Mouse (Mus musculus) hindbrain, postnatal 0 days (tissue): ENCODE measurements around the gene Rfx4. TPM values are rescaled to one million over a fixed set of nuclear protein-coding genes. Genes with fewer than 3 reads are reported as not detected.

Source experiments
- ATAC-seq: fragments of 200-750 bp; cut with Nextera tagmentation; 2 replicates; pipeline ENCODE4 v1.8.0; 2017; ENCODE audit warnings: mild to moderate bottlenecking, moderate TSS enrichment, moderate library complexity
- DNase-seq: peaks from one replicate; pipeline ENCODE4 v3.0.0-alpha.2; 2015; ENCODE audit warnings: low spot score
- H3K27ac ChIP-seq: fragments of 300-500 bp; sonication (generic); 2 replicates; pipeline ENCODE4 v1.5.1; 2014; ENCODE audit warnings: mild to moderate bottlenecking
- H3K27me3 ChIP-seq: fragments of 300-500 bp; sonication (generic); 2 replicates; pipeline ENCODE4 v1.6.1; 2014; ENCODE audit warnings: low read length, mixed read lengths; ENCODE audit not compliant: insufficient read depth
- H3K36me3 ChIP-seq: fragments of 300-500 bp; sonication (generic); 2 replicates; pipeline ENCODE4 v1.6.1; 2014; ENCODE audit warnings: low read length, mixed read lengths; ENCODE audit not compliant: insufficient read depth
- H3K4me1 ChIP-seq: fragments of 300-500 bp; sonication (generic); 2 replicates; pipeline ENCODE4 v1.6.1; 2014; ENCODE audit warnings: antibody characterized with exemption, low read length, mixed read lengths; ENCODE audit not compliant: insufficient read depth
- H3K4me2 ChIP-seq: fragments of 300-500 bp; sonication (generic); 2 replicates; pipeline ENCODE4 v1.6.1; 2014; ENCODE audit warnings: low read depth, mild to moderate bottlenecking, low read length, moderate library complexity, mixed read lengths
- H3K4me3 ChIP-seq: fragments of 300-500 bp; sonication (generic); 2 replicates; pipeline ENCODE4 v1.5.1; 2014; ENCODE audit warnings: low read length
- H3K9ac ChIP-seq: fragments of 300-500 bp; sonication (generic); replicated peaks from 2 replicates; pipeline ENCODE4 v1.6.1; 2014; ENCODE audit warnings: mild to moderate bottlenecking, low read length, moderate library complexity, mixed read lengths
- H3K9me3 ChIP-seq: fragments of 300-500 bp; sonication (generic); 2 replicates; pipeline ENCODE4 v1.6.1; 2016; ENCODE audit warnings: low read length, mixed read lengths
- CTCF ChIP-seq: IDR thresholded peaks from 2 replicates; pipeline ENCODE4 v1.5.1; 2016; ENCODE audit warnings: antibody characterized with exemption, control low read depth, low read depth
- WGBS: fragments of 180-500 bp; shearing (Covaris S2); extraction: QIAGEN DNeasy Blood & Tissue Kit; methylation state at CpG from one replicate; pipeline ENCODE4 v1.1.7; 2014; 5-methylcytosine and 5-hydroxymethylcytosine counted together
- polyA plus RNA-seq: library from polyadenylated mRNA; unstranded; fragments of >200 nt; fragmentation: Nextera tagmentation; extraction: Ambion mirVana; gene quantifications from 2 replicates; pipeline ENCODE4 v1.2.1, GENCODE M21; 2015
- total RNA-seq: library from RNA; depleted of rRNA; stranded (reverse); fragments of >200 nt; gene quantifications from 2 replicates; pipeline ENCODE4 v1.2.3, GENCODE M21; 2014

The Rfx4 gene
- total and polyA plus RNA-seq, 2 experiments from 2014 or later: 16.1 to 16.7 TPM

DNA sequence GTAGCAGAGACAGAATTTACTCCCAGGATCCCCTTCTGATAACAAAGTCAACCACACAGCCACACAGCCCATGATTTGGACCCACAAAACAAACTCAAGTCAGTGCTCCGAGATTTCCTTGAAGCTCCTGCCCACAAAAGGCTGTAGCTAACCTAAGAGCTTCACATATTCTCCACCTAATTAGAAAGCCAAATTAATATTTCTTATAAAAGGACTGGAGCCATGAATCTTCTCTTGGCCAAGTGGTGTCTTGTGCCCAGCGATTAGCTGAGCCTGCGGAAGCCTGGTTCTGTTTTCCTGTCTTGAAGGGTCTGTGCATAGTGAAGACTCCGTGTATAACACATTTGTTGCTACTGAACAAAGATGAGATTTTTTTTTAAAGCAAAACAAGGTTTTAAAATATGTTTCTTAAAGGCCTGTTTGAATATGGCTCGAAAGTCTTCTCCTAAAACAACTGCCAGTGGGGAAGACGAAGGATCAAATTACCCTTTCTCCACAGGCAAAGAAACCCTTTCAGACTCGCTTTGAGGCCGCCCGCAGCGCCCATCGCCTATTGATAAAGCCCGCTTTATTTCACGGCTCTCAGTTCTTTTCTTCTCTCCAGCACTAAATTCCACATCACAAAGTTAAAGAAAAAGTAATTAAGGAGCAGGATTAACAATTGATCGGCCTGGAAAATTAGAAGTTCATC, 103.1 kb downstream of the Rfx4 start:
- Histone ChIP-seq H3K27ac (peak overlapping the region; percentile 38; the same call in 1 of the 2 replicates), H3K4me2 (no peak overlapping the region), H3K36me3 (no peaks in the 10 kb centered on the region), H3K4me1 (peaks cover 7% of the 10 kb centered on the region; the same call in 1 of the 2 replicates), H3K9ac (no peak overlapping the region), H3K27me3 (no peaks in the 10 kb centered on the region), H3K9me3 (no peaks in the 10 kb centered on the region), H3K4me3 (no peak overlapping the region)
- no peak for TF ChIP-seq CTCF
- ATAC-seq: no peak
- no peak for DNase-seq
- WGBS: 16% methylated on average over 14 of the region's 14 CpGs

- ATAC-seq (no peak), DNase-seq (no peak)
- no peak for TF ChIP-seq CTCF
- Histone ChIP-seq H3K4me1 (peaks cover 7% of the 10 kb centered on the region; the same call in 1 of the 2 replicates), H3K27ac (no peak overlapping the region), H3K27me3 (no peaks in the 10 kb centered on the region), H3K4me3 (no peak overlapping the region), H3K36me3 (no peaks in the 10 kb centered on the region), H3K4me2 (no peak overlapping the region), H3K9ac (no peak overlapping the region), H3K9me3 (no peaks in the 10 kb centered on the region)
- WGBS: 36% methylated on average over 13 of the region's 13 CpGs
Measured at GRCm38 (mm10) chr10:84859556-84860380, 103.9 kb downstream of the Rfx4 start.

GRCm38 (mm10) chr10:84863488-84863887, 107.6 kb downstream of the Rfx4 start:
- no peaks in the 10 kb centered on the region for H3K27me3 ChIP-seq
- H3K4me2 ChIP-seq: no peak overlapping the region
- no peaks in the 10 kb centered on the region for H3K36me3 ChIP-seq
- H3K4me3 ChIP-seq: no peak overlapping the region
- WGBS: 73% methylated on average over 6 of the region's 6 CpGs
- no peak overlapping the region for H3K27ac ChIP-seq
- TF ChIP-seq CTCF: no peak
- DNase-seq: no peak
- no peak for ATAC-seq
- no peak overlapping the region for H3K9ac ChIP-seq
- H3K4me1 ChIP-seq: peaks cover 5% of the 10 kb centered on the region; the same call in 1 of the 2 replicates
- no peaks in the 10 kb centered on the region for H3K9me3 ChIP-seq

DNA sequence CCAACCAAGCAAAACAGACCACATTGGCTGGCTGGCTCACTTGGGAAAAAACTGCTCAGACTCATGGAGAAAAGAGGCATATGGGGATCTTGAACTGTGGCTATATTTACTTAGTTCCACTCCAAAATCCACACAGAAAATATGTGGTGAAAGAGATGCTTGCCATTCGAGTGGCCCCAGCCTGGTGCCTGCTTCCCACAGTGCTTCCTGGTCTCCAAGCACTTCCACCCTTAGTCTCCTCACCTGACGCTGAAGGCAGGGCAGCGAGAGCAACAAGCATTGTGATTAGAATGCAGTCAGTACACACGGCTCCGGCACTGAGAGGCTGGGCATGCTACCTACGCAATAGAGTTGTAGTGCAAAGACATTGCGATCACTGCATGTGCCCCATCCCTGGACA, 111.7 kb downstream of the Rfx4 start:
- Histone ChIP-seq H3K4me2 (no peak overlapping the region), H3K9me3 (no peaks in the 10 kb centered on the region), H3K36me3 (no peaks in the 10 kb centered on the region), H3K4me3 (no peak overlapping the region), H3K27me3 (no peaks in the 10 kb centered on the region), H3K4me1 (no peaks in the 10 kb centered on the region), H3K27ac (no peak overlapping the region), H3K9ac (no peak overlapping the region)
- DNase-seq (no peak), ATAC-seq (no peak)
- no peak for TF ChIP-seq CTCF
- WGBS: 84% methylated on average over 7 of the region's 7 CpGs

DNA sequence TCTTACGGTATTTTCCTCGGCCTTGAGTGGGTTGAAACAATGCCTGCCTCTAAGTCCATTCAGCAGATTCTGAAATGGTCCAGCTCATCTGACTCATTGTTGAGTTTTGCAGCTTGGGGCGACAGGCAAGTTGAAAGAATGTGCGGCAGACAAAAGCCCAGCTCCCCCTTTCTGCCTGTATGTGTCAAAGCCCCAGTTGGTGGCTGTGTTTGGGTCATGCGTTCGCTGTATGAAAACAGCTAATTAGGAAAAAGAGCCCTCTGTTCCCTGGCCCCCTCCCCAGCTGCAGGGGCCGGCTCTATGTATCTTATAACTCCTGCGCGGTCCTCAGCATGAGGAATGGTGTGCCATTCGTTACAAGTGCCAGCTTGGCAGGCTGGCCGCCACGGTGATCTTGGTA, 115.4 kb downstream of the Rfx4 start:
- H3K27ac ChIP-seq: no peak overlapping the region
- peak; percentile 24; the same call in 1 of the 2 replicates for TF ChIP-seq CTCF
- WGBS: 12% methylated on average over 12 of the region's 12 CpGs
- 0 out of 2 replicates have a peak overlapping the region, but pooled peaks have one; percentile 4 for H3K4me2 ChIP-seq
- no peaks in the 10 kb centered on the region for H3K4me1 ChIP-seq
- H3K36me3 ChIP-seq: no peaks in the 10 kb centered on the region
- no peaks in the 10 kb centered on the region for H3K27me3 ChIP-seq
- DNase-seq (peak; percentile 53), ATAC-seq (peak; percentile 58)
- no peak overlapping the region for H3K4me3 ChIP-seq
- no peaks in the 10 kb centered on the region for H3K9me3 ChIP-seq
- H3K9ac ChIP-seq: no peak overlapping the region

DNA sequence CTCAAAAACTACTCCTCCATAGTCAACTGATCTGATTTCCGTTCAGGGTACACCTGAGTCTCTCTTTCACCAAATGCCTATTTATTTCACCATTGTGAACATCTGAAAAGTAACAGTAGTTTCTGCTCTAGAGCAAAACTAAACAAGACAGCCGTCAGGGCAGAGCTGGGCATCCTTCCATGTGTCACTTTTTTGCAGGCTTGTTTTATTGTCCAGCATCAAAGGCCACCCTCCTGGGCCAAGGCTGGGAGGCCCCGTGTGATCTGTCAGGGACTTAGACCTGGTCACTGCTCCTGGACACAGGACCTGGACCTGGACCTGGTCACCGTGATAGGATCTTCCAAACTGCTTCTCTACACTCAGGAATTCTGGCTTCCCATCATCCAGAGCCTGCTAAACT, 116.1 kb downstream of the Rfx4 start:
- ATAC-seq: no peak
- Histone ChIP-seq H3K4me1 (no peaks in the 10 kb centered on the region), H3K4me2 (no peak overlapping the region), H3K9me3 (no peaks in the 10 kb centered on the region), H3K27me3 (no peaks in the 10 kb centered on the region), H3K9ac (no peak overlapping the region), H3K36me3 (no peaks in the 10 kb centered on the region), H3K4me3 (no peak overlapping the region), H3K27ac (no peak overlapping the region)
- DNase-seq: no peak
- no peak for TF ChIP-seq CTCF
- 48% methylated on average over 4 of the region's 4 CpGs for WGBS
